Mouse (Mus musculus): ENCODE data around the gene Rnaseh2a. TPM values are rescaled to one million over a fixed set of nuclear protein-coding genes. Genes with fewer than 3 reads are reported as not detected.
"Not testable (repeated sequence)": the region's sequence is repeated elsewhere in the genome, so short reads cannot be mapped to it uniquely, and the experiment has no call there.

Rnaseh2a gene
- polyA plus RNA-seq, 1 experiment = 58.7 TPM

DNA sequence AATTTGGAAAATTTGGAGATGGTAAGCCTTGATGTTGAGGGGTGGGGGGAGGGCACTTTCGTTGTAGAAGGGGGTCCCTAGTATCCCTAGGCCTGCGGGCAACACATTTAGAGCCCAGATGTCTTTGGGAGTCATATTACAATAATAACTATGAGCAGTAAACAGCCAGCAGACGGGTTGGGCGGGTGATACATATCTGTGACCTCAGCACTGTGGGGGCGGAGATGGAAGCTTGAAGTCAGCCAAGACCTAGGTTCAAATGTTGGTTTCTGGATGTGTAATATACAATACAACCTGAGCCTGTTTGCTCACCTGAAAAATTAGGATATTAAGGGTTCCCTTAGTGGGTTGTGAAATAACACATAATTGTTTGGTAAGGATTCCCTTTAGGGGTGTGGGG lies 59.6 kb downstream of the Rnaseh2a start:
- DNase-seq = no peak
- WGBS = 75% methylated on average over 5 of the region's 5 CpGs

DNA sequence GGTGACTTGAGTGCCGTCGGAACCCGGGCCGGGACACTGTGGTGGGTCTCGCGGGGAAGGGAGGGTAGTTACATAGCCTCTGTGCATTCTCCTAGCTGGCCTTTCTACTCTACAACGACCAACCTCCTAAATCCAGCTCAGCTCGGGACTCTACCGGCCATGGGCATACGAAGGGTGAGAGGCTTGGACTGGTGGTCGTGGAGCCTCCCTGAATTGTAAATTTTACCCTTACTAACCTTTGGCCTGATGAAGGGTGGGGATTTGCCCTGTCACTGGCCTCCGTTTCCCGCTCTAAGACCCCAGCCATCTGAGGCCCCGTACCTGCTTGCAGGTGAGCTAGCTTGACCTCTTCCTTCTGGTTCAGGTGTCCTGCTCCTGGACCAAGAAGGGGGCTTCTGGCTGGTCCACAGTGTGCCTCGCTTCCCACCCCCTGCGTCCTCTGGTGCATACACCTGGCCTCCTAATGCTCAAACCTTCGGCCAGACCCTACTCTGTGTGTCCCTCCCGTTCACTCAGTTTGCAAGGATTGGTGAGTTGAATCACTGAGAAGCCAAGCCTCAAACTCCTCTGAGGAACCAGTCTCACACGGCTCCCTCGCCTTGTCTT lies 60.3 kb downstream of the Rnaseh2a start:
- H3K4me1 ChIP-seq (ENCODE audit: control insufficient read depth, insufficient read depth, low read length) = peaks cover 34% of the 10 kb centered on the region
- no peak overlapping the region for H3K27ac ChIP-seq (ENCODE audit: insufficient read depth, low read length)
- DNase-seq = no peak
- no peaks in the 10 kb centered on the region for H3K27me3 ChIP-seq (ENCODE audit: control insufficient read depth, insufficient read depth, low read length)
- WGBS = 58% methylated on average over 20 of the region's 20 CpGs
- peak overlapping the region; percentile 58 for H3K4me3 ChIP-seq (replicated peaks; ENCODE audit: insufficient read depth, low read depth, low read length)
- no peak for TF ChIP-seq CTCF (IDR thresholded peaks at IDR 0.05; ENCODE audit: borderline replicate concordance, insufficient read depth, low read depth, low read length)
- TF ChIP-seq POLR2A (IDR thresholded peaks at IDR 0.05; ENCODE audit: borderline replicate concordance, insufficient read depth, low read length) = no peak

More for the DNA sequence above, 59.6 kb downstream of the Rnaseh2a start:
- H3K4me1 ChIP-seq (ENCODE audit: control insufficient read depth, insufficient read depth, low read length) = peaks cover 34% of the 10 kb centered on the region
- TF ChIP-seq POLR2A (IDR thresholded peaks at IDR 0.05; ENCODE audit: borderline replicate concordance, insufficient read depth, low read length) (no peak), CTCF (IDR thresholded peaks at IDR 0.05; ENCODE audit: borderline replicate concordance, insufficient read depth, low read depth, low read length) (no peak)
- H3K27ac ChIP-seq (ENCODE audit: insufficient read depth, low read length) = peak overlapping the region; percentile 6
- H3K27me3 ChIP-seq (ENCODE audit: control insufficient read depth, insufficient read depth, low read length) = no peaks in the 10 kb centered on the region
- H3K4me3 ChIP-seq (replicated peaks; ENCODE audit: insufficient read depth, low read depth, low read length) = no peak overlapping the region

DNA sequence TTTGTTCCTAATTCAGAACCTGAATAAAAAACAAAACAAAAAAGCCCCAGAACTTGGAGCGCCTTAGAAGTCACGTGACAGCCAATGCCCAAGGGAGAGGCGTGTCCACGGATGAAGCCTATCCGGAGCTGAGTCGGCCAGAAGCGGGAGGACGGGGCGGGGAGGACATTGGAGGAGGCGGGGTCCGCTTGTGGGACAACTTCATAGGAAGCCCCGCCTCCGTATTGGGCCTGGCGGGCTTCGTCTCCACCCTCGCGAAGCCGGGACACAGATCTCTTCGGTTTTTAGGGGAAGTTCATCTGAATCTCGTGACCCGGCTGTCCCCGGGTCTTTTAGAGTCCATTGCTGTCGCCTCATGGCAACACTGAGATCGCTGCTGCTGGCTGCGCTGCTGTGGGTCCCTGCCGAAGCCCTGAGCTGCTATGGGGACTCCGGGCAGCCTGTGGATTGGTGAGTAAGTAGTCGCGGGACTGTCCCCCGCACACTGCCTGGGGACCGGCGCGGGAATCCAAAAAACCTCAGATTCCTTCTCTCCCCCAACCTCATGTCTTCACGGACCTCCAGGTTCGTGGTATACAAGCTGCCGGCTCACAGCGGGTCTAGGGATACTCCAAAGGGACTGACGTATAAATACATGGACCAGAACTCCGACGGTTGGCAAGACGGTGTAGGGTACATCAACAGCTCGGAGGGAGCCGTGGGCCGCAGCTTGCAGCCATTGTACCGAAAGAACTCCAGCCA lies 61.0 kb downstream of the Rnaseh2a start, which contains the start of gene Dnase2a:
Dnase2a (plus strand) TSS at position 140 of the 741 bp plus-strand sequence.
- TF ChIP-seq POLR2A (IDR thresholded peaks at IDR 0.05; ENCODE audit: borderline replicate concordance, insufficient read depth, low read length) (no peak), CTCF (IDR thresholded peaks at IDR 0.05; ENCODE audit: borderline replicate concordance, insufficient read depth, low read depth, low read length) (no peak)
- H3K4me3 ChIP-seq (replicated peaks; ENCODE audit: insufficient read depth, low read depth, low read length) = peak within 1 kb of the TSS; percentile 58
- no peaks in the 10 kb centered on the region for H3K27me3 ChIP-seq (ENCODE audit: control insufficient read depth, insufficient read depth, low read length)
- H3K27ac ChIP-seq (ENCODE audit: insufficient read depth, low read length) = peak within 1 kb of the TSS; percentile 19; the same call in 1 of the 2 replicates
- WGBS = 3% methylated on average over 45 of the region's 45 CpGs
- peaks cover 34% of the 10 kb centered on the region for H3K4me1 ChIP-seq (ENCODE audit: control insufficient read depth, insufficient read depth, low read length)
- peak; percentile 81 to 87 for DNase-seq

DNA sequence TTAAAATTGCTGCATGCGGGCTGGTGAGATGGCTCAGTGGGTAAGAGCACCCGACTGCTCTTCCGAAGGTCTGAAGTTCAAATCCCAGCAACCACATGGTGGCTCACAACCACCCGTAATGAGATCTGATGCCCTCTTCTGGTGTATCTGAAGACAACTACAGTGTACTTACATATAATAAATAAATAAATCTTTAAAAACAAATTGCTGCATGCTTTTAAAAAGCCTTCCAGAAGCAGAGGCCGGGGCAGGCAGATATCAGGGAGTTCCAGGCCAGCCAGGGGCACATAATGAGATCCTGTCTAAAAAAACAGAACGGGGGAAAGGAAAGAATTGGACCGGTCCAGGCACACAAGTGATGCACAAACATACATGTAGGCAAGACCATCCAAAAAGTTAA lies 61.6 kb downstream of the Rnaseh2a start:
- 22% methylated on average over 7 of the region's 7 CpGs for WGBS
- peaks cover 33% of the 10 kb centered on the region for H3K4me1 ChIP-seq (ENCODE audit: control insufficient read depth, insufficient read depth, low read length)
- H3K27ac ChIP-seq (ENCODE audit: insufficient read depth, low read length); DNase-seq; H3K27me3 ChIP-seq (ENCODE audit: control insufficient read depth, insufficient read depth, low read length); H3K4me3 ChIP-seq (replicated peaks; ENCODE audit: insufficient read depth, low read depth, low read length): not testable (repeated sequence)

DNA sequence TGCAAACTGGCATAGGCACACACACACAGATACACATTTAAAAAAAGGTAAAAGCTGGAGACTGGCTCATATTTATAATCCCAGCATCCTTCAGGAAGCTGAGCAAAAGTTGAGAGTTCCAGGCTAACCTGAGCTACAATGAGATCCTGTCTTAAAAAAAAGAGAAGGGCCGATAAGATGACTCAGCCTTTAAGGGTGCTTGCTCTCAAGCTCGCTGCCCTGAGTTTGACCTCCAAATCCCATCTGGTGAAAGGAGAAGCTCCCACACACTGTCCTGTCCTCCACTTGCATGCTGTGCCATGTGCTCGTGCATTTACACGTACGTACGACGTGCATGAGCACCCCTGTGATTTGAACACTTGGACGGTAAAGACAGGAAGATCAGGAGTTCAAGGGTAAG lies 62.1 kb downstream of the Rnaseh2a start:
- DNase-seq = no peak
- H3K27ac ChIP-seq (ENCODE audit: insufficient read depth, low read length) = no peak overlapping the region
- H3K27me3 ChIP-seq (ENCODE audit: control insufficient read depth, insufficient read depth, low read length) = no peaks in the 10 kb centered on the region
- H3K4me3 ChIP-seq (replicated peaks; ENCODE audit: insufficient read depth, low read depth, low read length) = no peak overlapping the region
- 82% methylated on average over 8 of the region's 8 CpGs for whole genome bisulfite sequencing
- H3K4me1 ChIP-seq (ENCODE audit: control insufficient read depth, insufficient read depth, low read length) = peaks cover 29% of the 10 kb centered on the region
- TF ChIP-seq CTCF (IDR thresholded peaks at IDR 0.05; ENCODE audit: borderline replicate concordance, insufficient read depth, low read depth, low read length) (no peak), POLR2A (IDR thresholded peaks at IDR 0.05; ENCODE audit: borderline replicate concordance, insufficient read depth, low read length) (no peak)

DNA sequence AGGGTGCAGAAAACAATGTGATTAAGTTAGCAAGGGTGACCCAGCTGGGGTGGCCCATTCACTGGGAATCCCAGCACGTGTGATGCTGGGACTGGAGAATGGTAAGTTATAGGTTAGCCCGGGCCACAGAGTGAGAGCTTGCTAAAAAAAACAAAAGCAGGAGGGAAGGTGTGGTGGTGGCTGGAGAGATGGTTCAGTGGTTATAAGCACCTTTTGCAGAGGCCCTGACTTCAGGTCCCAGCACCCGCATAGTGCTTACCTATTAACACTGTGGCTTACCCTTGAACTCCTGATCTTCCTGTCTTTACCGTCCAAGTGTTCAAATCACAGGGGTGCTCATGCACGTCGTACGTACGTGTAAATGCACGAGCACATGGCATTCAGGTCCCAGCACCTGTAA lies 62.5 kb downstream of the Rnaseh2a start:
- TF ChIP-seq POLR2A (IDR thresholded peaks at IDR 0.05; ENCODE audit: borderline replicate concordance, insufficient read depth, low read length) (no peak), CTCF (IDR thresholded peaks at IDR 0.05; ENCODE audit: borderline replicate concordance, insufficient read depth, low read depth, low read length) (no peak)
- peaks cover 26% of the 10 kb centered on the region for H3K4me1 ChIP-seq (ENCODE audit: control insufficient read depth, insufficient read depth, low read length)
- 91% methylated on average over 9 of the region's 9 CpGs for WGBS

More for the DNA sequence above, 62.5 kb downstream of the Rnaseh2a start:
- H3K27ac ChIP-seq (ENCODE audit: insufficient read depth, low read length) = no peak overlapping the region
- no peak overlapping the region for H3K4me3 ChIP-seq (replicated peaks; ENCODE audit: insufficient read depth, low read depth, low read length)
- DNase-seq = no peak
- H3K27me3 ChIP-seq (ENCODE audit: control insufficient read depth, insufficient read depth, low read length) = no peaks in the 10 kb centered on the region

Other genes starting within 250 kb of the Rnaseh2a start
- gene G430095P16Rik, start 246.8 kb downstream of the Rnaseh2a start, polyA plus RNA-seq (2012; rRNA removed) = 0.27 and 0.33 TPM in 2 replicates
- 98.5 and 105 TPM in 2 replicates for gene Nfix, start 169.4 kb downstream of the Rnaseh2a start, polyA plus RNA-seq (2012; rRNA removed)
- gene Dand5, start 146.9 kb downstream of the Rnaseh2a start, polyA plus RNA-seq (2012; rRNA removed) = 16.1 and 16.2 TPM in 2 replicates
- gene Gadd45gip1, start 138.2 kb downstream of the Rnaseh2a start, polyA plus RNA-seq (2012; rRNA removed) = 45.3 and 45.5 TPM in 2 replicates
- 117 and 120 TPM in 2 replicates for gene Rad23a, start 129.1 kb downstream of the Rnaseh2a start, polyA plus RNA-seq (2012; rRNA removed)
- gene Calr, start 122.8 kb downstream of the Rnaseh2a start, polyA plus RNA-seq (2012; rRNA removed) = 343 and 394 TPM in 2 replicates
- 69.9 and 72.0 TPM in 2 replicates for gene Farsa, start 112.8 kb downstream of the Rnaseh2a start, polyA plus RNA-seq (2012; rRNA removed)
- gene Syce2, start 97.7 kb downstream of the Rnaseh2a start, polyA plus RNA-seq (2012; rRNA removed) = 6.0 and 7.5 TPM in 2 replicates
- 88.2 and 95.2 TPM in 2 replicates for gene Gcdh, start 75.8 kb downstream of the Rnaseh2a start, polyA plus RNA-seq (2012; rRNA removed)
- gene Klf1, start 67.8 kb downstream of the Rnaseh2a start, polyA plus RNA-seq (2012; rRNA removed) = 0.31 and 0.41 TPM in 2 replicates
- gene Dnase2a, start 61.2 kb downstream of the Rnaseh2a start, polyA plus RNA-seq (2012; rRNA removed) = 9.1 and 10.5 TPM in 2 replicates
- 115 and 129 TPM in 2 replicates for gene Mast1, start 32.4 kb downstream of the Rnaseh2a start, polyA plus RNA-seq (2012; rRNA removed)
- gene Rtbdn, start 22.8 kb downstream of the Rnaseh2a start, polyA plus RNA-seq (2012; rRNA removed) = 6.8 and 7.9 TPM in 2 replicates
- not detected in 2 replicates for gene Gm49661, start 334 bp downstream of the Rnaseh2a start, polyA plus RNA-seq (2012; rRNA removed)
- gene Prdx2, start 180 bp downstream of the Rnaseh2a start, polyA plus RNA-seq (2012; rRNA removed) = 345 and 351 TPM in 2 replicates
- gene Junb, start 9.0 kb upstream of the Rnaseh2a start, polyA plus RNA-seq (2012; rRNA removed) = 12.8 and 13.5 TPM in 2 replicates
- 14.1 and 14.2 TPM in 2 replicates for gene Hook2, start 20.8 kb upstream of the Rnaseh2a start, polyA plus RNA-seq (2012; rRNA removed)
- gene Best2, start 44.8 kb upstream of the Rnaseh2a start, polyA plus RNA-seq (2012; rRNA removed) = 0.06 and 0.07 TPM in 2 replicates
- gene Asna1, start 55.5 kb upstream of the Rnaseh2a start, polyA plus RNA-seq (2012; rRNA removed) = 291 and 296 TPM in 2 replicates
- 138 and 150 TPM in 2 replicates for gene Trir, start 57.1 kb upstream of the Rnaseh2a start, polyA plus RNA-seq (2012; rRNA removed)
- 92.0 and 97.9 TPM in 2 replicates for gene Tnpo2, start 67.1 kb upstream of the Rnaseh2a start, polyA plus RNA-seq (2012; rRNA removed)
- 27.7 and 29.3 TPM in 2 replicates for gene Fbxw9, start 90.3 kb upstream of the Rnaseh2a start, polyA plus RNA-seq (2012; rRNA removed)
- gene Gm5741, start 98.2 kb upstream of the Rnaseh2a start, polyA plus RNA-seq (2012; rRNA removed) = 1.3 TPM in 1 of 2 replicates, not detected in the other
- gene Dhps, start 102.0 kb upstream of the Rnaseh2a start, polyA plus RNA-seq (2012; rRNA removed) = 69.7 and 71.6 TPM in 2 replicates
- gene Wdr83os, start 111.0 kb upstream of the Rnaseh2a start, polyA plus RNA-seq (2012; rRNA removed) = 98.0 and 102 TPM in 2 replicates
- 54.4 and 54.9 TPM in 2 replicates for gene Wdr83, start 111.5 kb upstream of the Rnaseh2a start, polyA plus RNA-seq (2012; rRNA removed)
- gene Man2b1, start 113.5 kb upstream of the Rnaseh2a start, polyA plus RNA-seq (2012; rRNA removed) = 34.7 and 35.7 TPM in 2 replicates
- 4.5 and 4.8 TPM in 2 replicates for gene Zfp791, start 153.3 kb upstream of the Rnaseh2a start, polyA plus RNA-seq (2012; rRNA removed)
- gene Cks1brt, start 182.2 kb upstream of the Rnaseh2a start, polyA plus RNA-seq (2012; rRNA removed) = not detected in 2 replicates